Mouse (Mus musculus) gastrocnemius, postnatal 14 days (tissue): ENCODE results near the gene 2010111I01Rik. TPM values are rescaled to one million over a fixed set of nuclear protein-coding genes. Genes with fewer than 3 reads are reported as not detected.

Experiments
- DNase-seq: peaks from one replicate; pipeline ENCODE4 v3.0.0; 2021; ENCODE audit warnings: mixed read lengths
- intact Hi-C: fragments of 180-260 bp; cut with DNase I; formaldehyde crosslinking; loops from one replicate; pipeline ENCODE4 v1.15.1; 2025; ENCODE audit warnings: low total_unique reads
- total RNA-seq, 2 experiments: library from RNA; stranded (reverse); gene quantifications; 2 replicates each; pipeline ENCODE4 v1.2.3; 2021

Gene 2010111I01Rik
- total RNA-seq, 2 experiments from 2014 or later = 54.1 to 54.3 TPM

DNA sequence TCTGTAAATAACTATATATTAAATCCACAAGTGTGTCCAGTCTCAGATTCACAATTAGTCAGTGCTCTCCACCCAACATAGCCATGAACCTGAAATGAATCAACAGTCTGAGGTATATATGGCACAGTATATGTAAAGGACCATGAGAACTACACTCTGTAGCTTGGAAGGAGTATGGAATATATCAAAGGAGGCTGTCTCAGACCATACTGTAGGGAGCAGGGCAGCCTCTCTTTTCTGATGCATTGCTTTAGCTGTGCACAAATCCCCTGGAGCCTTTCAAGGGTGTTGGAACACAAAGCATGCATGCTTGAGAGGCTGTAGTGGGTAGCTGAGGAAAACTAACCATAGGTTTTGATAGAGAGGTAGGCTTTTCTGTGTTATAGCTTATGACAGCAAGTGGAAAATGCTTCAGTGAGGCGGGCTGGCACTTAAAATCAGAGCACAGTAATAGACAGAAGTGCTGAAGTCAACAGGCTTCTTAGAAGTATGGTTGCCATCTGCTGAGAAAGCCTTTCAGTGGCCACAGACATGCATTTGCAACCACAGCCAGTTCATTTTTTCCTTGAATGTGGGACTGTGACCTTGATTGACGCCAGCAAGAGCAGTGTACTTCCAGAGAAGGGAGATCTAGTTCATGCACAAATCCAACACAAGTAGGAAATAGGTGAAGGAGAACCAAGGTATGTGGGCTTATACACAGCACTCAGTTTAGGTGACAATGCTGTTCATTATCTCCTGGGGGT is 45.8 kb downstream of the 2010111I01Rik start:
- DNase-seq = no peak
- intact Hi-C loops = no loop called here

DNA sequence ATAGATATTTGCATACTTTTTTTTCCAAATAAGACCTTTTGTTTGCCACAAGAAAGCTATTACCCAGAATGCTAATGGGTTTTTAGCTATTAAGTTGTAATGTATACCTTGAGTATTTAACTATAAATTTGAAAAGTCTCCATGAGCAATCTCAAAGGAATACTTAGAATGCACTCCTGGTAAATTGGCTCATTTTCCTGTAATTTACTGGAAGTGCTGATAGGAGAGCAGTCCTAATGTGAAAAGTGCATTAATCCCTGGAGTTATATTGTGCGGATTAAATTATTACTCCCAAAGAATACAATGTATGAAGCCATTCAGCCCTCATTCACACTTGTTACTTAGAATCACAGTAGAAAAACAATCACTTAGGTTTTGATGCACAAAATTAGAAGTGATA is 49.7 kb downstream of the 2010111I01Rik start:
- no peak for DNase-seq
- intact Hi-C loops = no loop called here

DNA sequence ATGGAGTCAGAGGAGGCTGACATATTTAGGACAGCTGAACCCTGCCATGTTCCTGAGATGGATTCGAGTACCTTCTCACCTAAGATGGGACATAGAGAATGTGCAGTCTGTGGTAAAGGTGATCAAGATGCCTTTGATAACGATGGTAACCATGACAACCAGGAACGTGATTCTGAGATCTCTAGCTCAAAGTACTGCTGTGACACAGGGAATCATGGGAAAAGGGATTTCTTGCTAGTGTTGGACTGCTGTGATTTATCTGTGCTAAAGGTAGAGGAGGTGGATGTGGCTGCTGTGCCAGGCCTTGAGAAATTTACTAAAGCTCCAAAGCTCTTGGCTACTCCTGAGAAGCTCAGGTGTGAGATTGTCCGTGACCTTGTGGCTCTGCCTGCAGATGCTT is 50.7 kb downstream of the 2010111I01Rik start:
- DNase-seq = no peak
- intact Hi-C loops = no loop called here

DNA sequence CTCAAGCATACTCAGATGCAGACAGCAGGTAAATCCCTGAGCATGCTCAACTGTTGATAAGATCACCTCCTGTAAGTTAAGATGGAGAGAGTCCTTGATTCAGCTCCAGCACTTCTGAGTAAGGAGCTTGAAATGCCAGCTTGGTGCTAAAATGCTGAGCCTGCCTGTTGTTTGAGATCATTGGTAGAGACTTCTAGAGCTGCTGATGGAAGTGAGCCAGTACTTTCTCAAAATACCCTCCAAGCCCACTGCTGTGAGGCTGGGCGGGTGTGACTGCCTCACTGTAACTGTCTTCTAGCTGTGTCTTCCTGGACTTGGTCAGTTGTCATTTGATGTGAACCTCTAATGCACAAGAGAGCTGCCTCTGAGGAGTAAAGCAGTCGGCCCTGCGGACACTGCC is 51.4 kb downstream of the 2010111I01Rik start:
- intact Hi-C loops = no loop called here
- no peak for DNase-seq

DNA sequence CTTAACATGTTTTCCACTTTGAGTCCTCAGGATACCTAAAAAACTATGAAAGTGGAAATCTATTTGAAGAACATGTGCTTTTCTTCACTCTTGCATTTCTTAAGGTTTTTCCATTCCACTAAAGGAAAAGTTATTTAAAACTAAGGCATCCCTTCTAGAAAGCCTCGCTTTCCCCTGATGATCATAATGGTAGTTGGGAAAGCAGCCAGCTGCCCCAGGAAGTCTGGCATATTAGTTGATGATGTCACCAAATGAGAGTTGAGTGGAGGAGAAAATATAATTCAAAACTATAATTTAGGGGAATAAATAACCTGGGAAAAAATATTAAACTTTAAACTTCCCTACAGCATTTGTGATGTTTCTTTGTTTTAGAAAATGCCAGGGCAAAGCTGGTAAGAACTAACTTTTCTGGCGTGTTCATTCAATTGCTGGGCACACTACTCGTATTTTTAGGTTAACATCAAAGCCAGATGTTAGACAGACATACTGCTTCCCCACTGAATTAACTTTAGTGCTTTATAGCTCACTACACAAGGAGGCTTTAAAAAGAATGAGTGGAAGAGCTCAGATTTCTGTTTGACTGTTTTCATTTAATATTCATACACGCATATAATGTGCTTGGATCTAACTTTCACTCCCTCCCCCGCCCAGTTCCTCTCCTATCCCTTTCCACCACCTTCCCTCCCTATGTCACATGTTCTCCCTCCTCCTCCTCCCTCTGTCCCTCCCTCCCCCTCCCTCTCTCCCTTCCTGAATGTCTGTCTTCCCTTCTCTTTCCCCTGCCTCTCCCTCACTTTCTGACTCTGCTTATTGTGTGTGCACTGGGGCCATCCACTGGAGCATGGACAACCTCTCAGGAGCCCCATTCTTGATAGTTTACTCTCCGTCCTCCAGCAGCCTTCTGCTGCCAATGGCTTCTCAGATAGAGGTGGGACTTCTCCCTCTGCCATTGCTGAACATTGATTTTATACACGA is 58.8 kb downstream of the 2010111I01Rik start:
- no peak for DNase-seq
- intact Hi-C loops = no loop called here

DNA sequence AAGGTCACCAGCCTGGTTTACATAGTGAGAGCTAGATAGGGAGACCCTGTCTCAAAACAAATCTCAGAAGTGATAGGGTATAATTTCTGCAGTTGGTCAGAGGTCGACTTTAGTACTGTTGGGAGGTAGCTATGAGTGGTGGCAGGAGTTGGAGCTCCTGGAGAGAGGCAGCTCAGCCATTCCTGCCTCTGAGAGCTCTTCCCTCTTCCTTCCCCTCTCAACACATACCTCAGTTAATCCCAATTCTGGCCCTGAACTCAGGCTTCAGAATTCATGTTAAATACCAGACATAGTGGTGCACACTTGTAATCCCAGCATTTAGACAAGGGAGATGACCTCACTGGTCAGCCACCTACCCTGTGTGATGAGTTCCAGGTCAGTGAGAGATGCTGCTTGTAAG is 65.3 kb downstream of the 2010111I01Rik start:
- no peak for DNase-seq
- intact Hi-C loops = no loop called here

DNA sequence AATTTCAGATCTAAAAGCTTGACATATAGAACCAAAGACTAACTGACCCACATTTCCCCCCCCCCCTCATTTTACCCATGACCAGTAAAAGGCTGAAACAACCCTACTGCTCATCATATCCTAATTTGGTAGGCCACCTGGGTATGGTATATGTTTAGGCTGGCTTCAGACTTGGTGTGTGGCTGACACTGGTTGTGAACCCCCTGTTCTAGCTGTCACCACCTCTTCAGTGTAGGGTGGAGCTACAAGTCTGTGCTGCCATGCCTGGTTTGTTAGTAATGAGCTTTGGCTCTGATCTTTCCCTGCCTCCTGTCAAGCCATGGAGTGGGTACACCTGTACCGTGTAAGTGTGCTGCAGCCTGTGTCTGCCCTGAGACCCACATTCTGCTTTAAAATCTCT is 66.6 kb downstream of the 2010111I01Rik start:
- no peak for DNase-seq
- intact Hi-C loops = no loop called here

DNA sequence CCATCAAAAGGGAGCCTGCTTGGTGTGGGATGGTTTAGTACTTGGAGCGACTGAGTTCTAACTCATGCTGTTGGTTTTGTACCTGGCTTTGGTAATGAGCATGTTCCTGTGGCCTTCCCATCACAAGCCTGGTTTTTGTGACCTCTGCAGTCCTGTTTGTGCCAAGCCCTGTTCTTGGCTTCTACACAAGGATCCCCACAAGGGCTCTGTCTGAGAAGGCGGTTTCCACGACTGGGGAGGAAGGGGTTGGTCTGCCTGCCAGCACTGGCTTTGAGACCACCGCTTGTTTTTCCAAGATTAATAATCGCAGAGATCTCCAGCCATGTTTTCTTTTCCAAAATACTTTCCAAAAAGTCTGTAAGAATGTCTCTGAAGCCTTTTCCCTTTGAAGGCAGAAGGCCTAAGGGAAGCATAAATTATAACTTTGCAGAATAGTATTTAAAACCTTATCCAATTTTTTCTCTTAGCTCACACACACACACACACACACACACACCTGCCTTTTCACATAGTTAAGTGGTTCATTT is 67.7 kb downstream of the 2010111I01Rik start:
- DNase-seq = peak; percentile 30
- intact Hi-C loops = no loop called here

DNA sequence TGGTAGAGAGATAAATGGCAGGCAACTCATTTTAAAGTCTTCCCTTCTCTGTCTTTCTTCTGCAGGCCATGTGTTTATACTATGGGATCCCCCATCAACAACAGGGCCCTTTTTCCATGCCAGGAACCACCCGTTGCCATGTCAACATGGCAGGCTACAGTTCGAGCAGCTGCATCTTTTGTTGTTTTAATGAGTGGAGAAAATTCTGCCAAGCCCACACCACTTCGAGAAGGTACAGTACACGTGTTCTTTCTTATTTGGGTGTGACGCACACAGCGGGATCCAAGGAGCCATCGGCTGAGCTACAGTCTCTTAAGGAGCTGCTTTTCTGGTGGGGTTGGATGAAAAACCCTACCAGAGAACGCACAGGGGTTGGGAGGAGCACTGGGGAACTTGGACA is 68.3 kb downstream of the 2010111I01Rik start:
- intact Hi-C loops = no loop called here
- DNase-seq = peak; percentile 15

DNA sequence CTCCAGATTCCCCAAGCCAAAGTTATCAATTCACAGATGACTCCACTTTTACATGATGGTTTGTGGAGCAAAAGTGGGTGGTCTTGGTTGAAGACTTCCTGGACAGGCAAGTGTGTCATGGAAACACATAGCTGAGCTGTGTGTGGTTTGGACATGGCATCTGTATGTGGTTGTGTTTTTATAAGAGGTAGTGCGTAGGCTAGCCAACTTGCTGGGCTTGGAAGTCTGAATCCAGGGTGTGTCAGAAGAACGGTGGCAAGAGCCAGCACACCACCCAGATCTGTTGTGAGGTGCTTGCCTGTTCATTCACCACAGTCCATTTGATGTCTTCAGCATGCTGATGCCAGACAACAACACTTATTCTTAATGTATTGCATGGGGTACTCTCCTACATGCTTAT is 68.7 kb downstream of the 2010111I01Rik start:
- DNase-seq = no peak
- intact Hi-C loops = no loop called here

DNA sequence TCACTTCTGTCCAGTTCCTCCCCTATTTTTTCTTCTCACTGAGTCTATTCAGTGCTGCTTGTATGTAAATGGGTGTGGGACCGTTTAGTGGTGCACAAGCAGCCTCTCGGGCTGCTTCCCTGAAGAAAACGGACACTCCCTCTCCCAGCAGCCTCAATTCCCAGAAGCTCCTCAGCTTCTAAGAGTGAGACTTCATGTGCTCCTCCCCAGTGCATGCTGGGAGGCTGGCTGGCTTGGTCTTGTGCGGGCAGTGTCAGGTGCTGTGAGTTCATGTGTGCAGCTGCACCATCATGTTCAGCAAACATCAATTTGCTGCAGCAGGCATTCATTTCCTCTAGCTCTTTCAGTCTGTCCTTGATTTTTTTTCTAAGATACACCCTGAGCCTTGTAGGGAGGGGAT is 70.0 kb downstream of the 2010111I01Rik start:
- DNase-seq = no peak
- intact Hi-C loops = no loop called here

DNA sequence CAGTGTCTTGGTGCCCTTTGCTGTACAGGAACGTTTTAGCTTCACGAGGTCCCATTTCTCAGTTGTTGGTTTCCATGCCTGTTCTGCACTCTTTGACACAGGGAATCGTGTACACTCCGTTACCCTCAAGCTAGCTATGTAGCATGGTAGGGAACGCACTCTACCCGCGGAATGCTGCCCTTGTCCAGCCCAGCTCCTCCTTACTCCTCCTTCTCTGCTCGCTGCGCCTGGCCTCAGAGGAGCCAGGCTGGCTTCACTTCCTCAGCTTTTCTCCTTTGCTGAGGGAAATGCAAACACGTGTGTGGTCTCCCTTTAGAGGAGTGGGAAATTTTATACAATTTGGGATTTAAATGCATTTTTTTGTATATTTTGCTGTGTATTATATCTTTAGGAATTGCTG is 73.2 kb downstream of the 2010111I01Rik start:
- no peak for DNase-seq
- intact Hi-C loops = no loop called here

DNA sequence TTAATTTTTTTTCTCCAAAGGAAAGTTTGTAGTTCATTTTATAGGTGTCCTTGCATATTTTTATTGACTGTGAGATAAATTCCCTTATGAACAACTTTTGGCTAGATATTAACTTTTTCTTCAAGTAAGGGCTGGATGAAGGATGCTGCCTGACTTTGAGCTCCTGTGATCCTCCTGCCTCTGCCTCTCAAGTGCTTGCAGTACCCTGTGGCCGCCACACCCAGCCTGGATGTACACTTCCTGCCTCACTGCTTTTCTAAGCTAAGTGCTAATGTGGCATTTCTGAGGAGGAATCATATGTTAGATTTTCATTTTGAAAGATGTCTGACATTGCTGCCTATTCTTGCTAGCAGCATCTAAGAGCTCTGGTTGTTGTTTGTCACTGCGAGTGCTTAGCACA is 73.7 kb downstream of the 2010111I01Rik start:
- DNase-seq = no peak
- intact Hi-C loops = no loop called here

DNA sequence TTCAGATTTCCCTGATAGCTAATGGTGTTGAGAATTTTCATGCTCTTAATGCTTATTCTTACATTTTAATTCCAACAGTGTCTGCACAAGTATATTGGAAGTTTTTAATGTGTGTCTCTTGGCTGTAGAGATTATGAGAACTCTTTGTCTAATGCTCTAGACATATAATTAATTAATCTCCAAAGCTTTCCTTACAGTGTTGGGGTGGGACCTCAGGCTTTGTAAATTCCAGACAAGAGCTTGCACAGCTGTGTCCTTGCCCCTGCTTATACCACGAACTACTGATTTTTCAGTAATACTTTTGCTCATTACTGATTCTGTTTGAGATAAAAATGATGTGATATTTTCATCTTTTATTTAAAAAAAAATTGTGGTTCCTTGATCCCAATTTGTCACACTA is 74.2 kb downstream of the 2010111I01Rik start:
- DNase-seq = no peak
- intact Hi-C loops = no loop called here

DNA sequence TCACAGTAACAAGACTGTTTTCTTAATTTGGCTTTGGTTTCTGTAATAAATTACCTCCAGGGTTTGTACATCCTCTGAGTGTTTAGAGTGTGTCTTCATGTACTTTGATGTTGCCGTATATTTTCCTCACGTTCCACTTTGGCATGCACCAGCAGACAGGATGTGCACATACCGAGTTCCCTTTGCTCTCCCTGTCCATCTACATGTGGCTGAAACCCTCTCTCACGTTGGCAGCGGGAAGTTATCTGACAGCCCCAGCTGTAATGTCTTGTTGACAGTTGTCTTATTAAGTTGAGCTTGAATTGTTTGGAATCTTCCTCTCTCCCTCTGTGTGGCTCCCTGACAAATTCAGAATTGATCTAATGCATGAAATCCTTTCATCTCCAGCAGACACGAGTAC is 74.6 kb downstream of the 2010111I01Rik start:
- intact Hi-C loops = no loop called here
- DNase-seq = no peak

DNA sequence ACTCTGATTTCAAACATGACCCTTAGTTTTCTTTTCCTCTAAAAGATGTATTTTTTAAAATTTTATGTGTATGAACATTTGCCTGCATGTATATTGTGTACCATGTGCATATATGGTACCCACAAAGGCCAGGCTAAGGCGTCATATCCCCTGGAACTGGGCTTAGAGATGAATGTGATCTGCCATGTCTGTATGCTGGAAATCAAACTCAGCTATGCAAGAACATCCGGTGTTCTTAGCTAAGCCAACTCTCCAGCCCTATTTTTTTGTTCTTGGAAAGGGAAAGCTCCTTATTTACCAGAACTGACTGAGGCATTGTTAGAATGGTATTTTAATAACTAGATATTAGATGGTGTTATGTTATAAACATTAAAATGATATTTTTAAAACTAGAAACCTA is 75.2 kb downstream of the 2010111I01Rik start:
- DNase-seq = no peak
- intact Hi-C loops = loop anchor here (10.0 kb wide), 1 partner anchor 115 kb away; no protein-coding TSS in a partner anchor

DNA sequence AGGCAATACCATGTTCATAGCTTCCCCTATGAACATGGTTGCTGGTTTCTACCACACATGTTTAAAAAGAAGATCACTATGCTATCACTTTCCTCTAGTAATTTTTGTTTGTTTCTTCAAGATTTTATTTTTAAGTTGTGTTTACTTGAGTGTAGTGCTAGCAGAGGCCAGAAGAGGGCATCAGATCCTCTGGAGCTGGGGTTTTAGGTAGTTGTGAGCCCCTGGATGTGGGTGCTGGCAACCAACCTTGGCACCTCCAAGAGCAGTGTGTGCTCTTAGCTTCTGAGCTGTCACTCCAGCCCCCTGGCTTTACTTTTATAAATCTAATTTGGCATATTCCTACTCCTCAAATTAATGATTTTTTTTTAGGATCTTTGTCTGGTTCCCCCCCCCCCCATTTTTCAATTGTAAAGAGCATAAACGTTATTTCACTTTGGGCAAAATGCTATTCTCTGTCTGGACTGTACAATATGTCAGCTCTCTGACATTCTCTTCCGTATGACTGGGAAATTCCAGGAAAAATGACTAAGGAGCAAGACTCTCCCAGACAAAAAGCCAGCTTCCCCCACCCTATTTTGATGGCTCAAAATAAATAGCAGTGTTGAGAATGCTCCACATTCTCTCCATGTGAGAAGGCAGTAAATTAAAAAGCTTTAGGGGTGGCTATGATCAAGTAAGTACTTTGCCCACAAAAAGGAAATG is 81.0 kb downstream of the 2010111I01Rik start:
- DNase-seq = no peak
- intact Hi-C loops = loop anchor here (2.0 to 10.0 kb wide), 2 partner anchors 121 to 289 kb away; no protein-coding TSS in a partner anchor

DNA sequence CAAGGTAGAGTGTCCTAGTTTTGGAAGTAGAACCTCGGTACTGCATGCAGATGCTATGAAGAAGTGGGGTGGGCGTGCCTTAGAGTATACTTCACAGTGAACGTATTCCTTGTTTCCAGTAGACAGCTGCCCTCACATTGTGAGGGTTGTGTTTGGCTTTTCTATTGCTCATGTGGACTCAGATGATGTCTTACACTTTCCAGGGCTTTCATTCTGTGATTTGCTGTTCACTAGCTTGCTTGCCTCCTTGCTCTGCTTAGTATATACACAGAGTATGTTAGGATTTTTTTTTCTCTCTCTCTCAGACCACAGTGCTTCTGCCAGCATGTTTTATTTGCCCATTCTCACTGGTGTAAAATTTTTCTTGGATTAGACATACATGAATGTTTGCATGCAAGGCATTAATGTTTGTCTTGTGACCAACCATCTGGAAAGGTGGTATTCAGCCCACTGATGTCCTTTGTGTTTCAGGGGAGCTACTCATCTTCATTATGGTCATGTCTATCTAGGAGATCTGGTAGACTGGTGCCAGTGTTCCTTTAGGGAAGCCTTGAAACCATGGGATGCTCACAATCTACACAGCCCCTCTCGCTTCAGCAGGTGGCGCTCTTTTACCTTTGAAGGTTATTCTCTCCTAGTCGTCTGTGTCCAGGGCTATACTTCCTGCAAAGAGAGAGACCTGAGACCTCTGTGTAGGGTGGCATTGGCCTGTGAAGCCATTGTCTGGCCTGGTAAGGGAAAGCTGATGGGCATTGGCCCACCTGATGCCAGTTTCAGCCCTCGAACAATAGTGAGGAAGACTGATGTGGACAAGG is 81.7 kb downstream of the 2010111I01Rik start:
- intact Hi-C loops = loop anchor here (2.0 to 10.0 kb wide), 2 partner anchors 122 to 288 kb away; no protein-coding TSS in a partner anchor
- peak; percentile 69 for DNase-seq

DNA sequence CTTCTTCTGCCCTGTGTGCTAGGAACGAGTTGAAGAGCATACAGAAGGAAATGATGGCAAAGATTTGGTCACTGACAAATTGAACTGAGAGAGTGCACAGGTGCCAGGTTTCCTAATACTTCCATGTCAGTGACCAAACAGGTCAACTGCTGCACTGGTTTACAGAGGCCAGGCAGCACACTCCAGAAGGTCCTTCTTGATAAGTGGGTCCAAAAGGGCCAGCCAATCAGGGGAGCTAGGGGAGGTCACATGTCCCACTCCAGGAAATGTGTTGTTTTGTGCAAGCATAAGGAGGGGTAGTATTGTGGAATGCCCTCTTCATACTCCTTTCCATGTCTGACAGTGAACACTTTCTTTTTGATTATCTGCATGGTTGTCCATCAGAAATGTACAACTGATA is 99.0 kb downstream of the 2010111I01Rik start:
- intact Hi-C loops = no loop called here
- DNase-seq = no peak
